Mouse (Mus musculus) heart, embryonic 14.5 days (tissue): ENCODE results near the gene Gimap7. TPM values are rescaled to one million over a fixed set of nuclear protein-coding genes. Genes with fewer than 3 reads are reported as not detected.

Experiments used
- ATAC-seq: fragments of 200-750 bp; cut with Nextera tagmentation; 2 replicates; pipeline ENCODE4 v1.8.0; 2017; ENCODE audit warnings: low read depth, moderate TSS enrichment; ENCODE audit not compliant: insufficient number of reproducible peaks, insufficient read depth, low FRiP score
- H3K27ac ChIP-seq, 2 experiments: fragments of 200-500 bp in 1 of 2; fragments of 300-500 bp in 1 of 2; sonication (generic) in 1 of 2; replicated peaks in 1 of 2; 2 replicates each; pipeline ENCODE4 v1.5.1; 2012 to 2014; ENCODE audit warnings: low read depth in 2 of 2, low read length in 2 of 2, control low read depth in 1 of 2, mild to moderate bottlenecking in 1 of 2, mixed read lengths in 1 of 2; ENCODE audit not compliant: control insufficient read depth in 1 of 2, insufficient read depth in 1 of 2
- H3K27me3 ChIP-seq: fragments of 300-500 bp; sonication (generic); 2 replicates; pipeline ENCODE4 v1.6.1; 2014; ENCODE audit warnings: mild to moderate bottlenecking, low read length, control low read depth; ENCODE audit not compliant: control insufficient read depth, insufficient read depth
- H3K36me3 ChIP-seq: fragments of 300-500 bp; sonication (generic); 2 replicates; pipeline ENCODE4 v1.6.1; 2014; ENCODE audit warnings: mild to moderate bottlenecking, control low read depth, low read length, mixed read lengths; ENCODE audit not compliant: control insufficient read depth, insufficient read depth
- H3K4me1 ChIP-seq, 2 experiments: fragments of 200-500 bp in 1 of 2; fragments of 300-500 bp in 1 of 2; sonication (generic) in 1 of 2; 2 replicates each; pipeline ENCODE4 v1.6.1; 2012 to 2014; ENCODE audit warnings: low read length in 2 of 2, control low read depth in 1 of 2, mixed read lengths in 1 of 2; ENCODE audit not compliant: control insufficient read depth in 2 of 2, insufficient read depth in 2 of 2
- H3K4me2 ChIP-seq: fragments of 300-500 bp; sonication (generic); 2 replicates; pipeline ENCODE4 v1.6.1; 2014; ENCODE audit warnings: mild to moderate bottlenecking, low read length
- H3K4me3 ChIP-seq, 2 experiments: fragments of 200-500 bp in 1 of 2; fragments of 300-500 bp in 1 of 2; sonication (generic) in 1 of 2; 2 replicates each; pipeline ENCODE4 v1.5.1; 2012 to 2014; ENCODE audit warnings: low read length in 2 of 2, mild to moderate bottlenecking in 2 of 2, control low read depth in 1 of 2, low read depth in 1 of 2, moderate library complexity in 1 of 2; ENCODE audit not compliant: control insufficient read depth in 1 of 2, insufficient read depth in 1 of 2
- H3K9ac ChIP-seq: fragments of 300-500 bp; sonication (generic); 2 replicates; pipeline ENCODE4 v1.6.1; 2014; ENCODE audit warnings: mild to moderate bottlenecking, low read length
- H3K9me3 ChIP-seq: fragments of 300-500 bp; sonication (generic); 2 replicates; pipeline ENCODE4 v1.6.1; 2016; ENCODE audit warnings: low read length, control low read depth; ENCODE audit not compliant: control insufficient read depth
- WGBS: fragments of 180-500 bp; shearing (Covaris S2); extraction: QIAGEN DNeasy Blood & Tissue Kit; methylation state at CpG from one replicate; pipeline ENCODE4 v1.1.7; 2014; 5-methylcytosine and 5-hydroxymethylcytosine counted together
- polyA plus RNA-seq: library from polyadenylated mRNA; unstranded; fragments of >200 nt; fragmentation: Nextera tagmentation; extraction: Ambion mirVana; gene quantifications from 2 replicates; pipeline ENCODE4 v1.2.1, GENCODE M21; 2014

Gimap7 gene
- polyA plus RNA-seq, 1 experiment from 2014 or later: not detected

GRCm38 (mm10) chr6:48684319-48684718, 34.1 kb upstream of the Gimap7 start, which contains the start of gene Gimap4:
Gimap4 (plus strand) TSS chr6:48684549.
- peak within 1 kb of the TSS in 1 of 2 experiments; percentile 13; a peak in 2 of 4 replicates for H3K4me3 ChIP-seq
- no peak for ATAC-seq
- peak within 1 kb of the TSS; percentile 40 to 73 for H3K27ac ChIP-seq
- H3K9me3 ChIP-seq: no peaks in the 10 kb centered on the region
- WGBS: 45% methylated on average over 5 of the region's 5 CpGs
- no peaks in the 10 kb centered on the region for H3K36me3 ChIP-seq
- H3K4me1 ChIP-seq: peaks cover 0 to 2% of the 10 kb centered on the region in 2 experiments; a peak in 1 of 4 replicates
- no peaks in the 10 kb centered on the region for H3K27me3 ChIP-seq
- H3K4me2 ChIP-seq: peak within 1 kb of the TSS; percentile 15
- peak within 1 kb of the TSS; percentile 41; the same call in 1 of the 2 replicates for H3K9ac ChIP-seq

GRCm38 (mm10) chr6:48684806-48685205, 33.6 kb upstream of the Gimap7 start:
- Histone ChIP-seq H3K9ac (peak overlapping the region; percentile 41; the same call in 1 of the 2 replicates), H3K27me3 (no peaks in the 10 kb centered on the region), H3K4me3 (peak overlapping the region in 1 of 2 experiments; percentile 13; a peak in 2 of 4 replicates), H3K4me1 (peaks cover 0 to 2% of the 10 kb centered on the region in 2 experiments; a peak in 1 of 4 replicates), H3K36me3 (no peaks in the 10 kb centered on the region), H3K4me2 (peak overlapping the region; percentile 15), H3K27ac (peak overlapping the region; percentile 40 to 73), H3K9me3 (no peaks in the 10 kb centered on the region)
- ATAC-seq: no peak
- 39% methylated on average over 4 of the region's 4 CpGs for WGBS

- Histone ChIP-seq H3K4me3 (peak overlapping the region in 1 of 2 experiments; percentile 13; a peak in 2 of 4 replicates), H3K4me1 (peaks cover 0 to 2% of the 10 kb centered on the region in 2 experiments; a peak in 1 of 4 replicates), H3K4me2 (peak overlapping the region; percentile 15), H3K36me3 (no peaks in the 10 kb centered on the region), H3K9me3 (no peaks in the 10 kb centered on the region), H3K27me3 (no peaks in the 10 kb centered on the region), H3K27ac (peak overlapping the region; percentile 40 to 73), H3K9ac (peak overlapping the region; percentile 41; the same call in 1 of the 2 replicates)
- 69% methylated on average over 2 of the region's 2 CpGs for WGBS
- no peak for ATAC-seq
These were observed 33.2 kb upstream of the Gimap7 start for GRCm38 (mm10) chr6:48685251-48685650.

DNA sequence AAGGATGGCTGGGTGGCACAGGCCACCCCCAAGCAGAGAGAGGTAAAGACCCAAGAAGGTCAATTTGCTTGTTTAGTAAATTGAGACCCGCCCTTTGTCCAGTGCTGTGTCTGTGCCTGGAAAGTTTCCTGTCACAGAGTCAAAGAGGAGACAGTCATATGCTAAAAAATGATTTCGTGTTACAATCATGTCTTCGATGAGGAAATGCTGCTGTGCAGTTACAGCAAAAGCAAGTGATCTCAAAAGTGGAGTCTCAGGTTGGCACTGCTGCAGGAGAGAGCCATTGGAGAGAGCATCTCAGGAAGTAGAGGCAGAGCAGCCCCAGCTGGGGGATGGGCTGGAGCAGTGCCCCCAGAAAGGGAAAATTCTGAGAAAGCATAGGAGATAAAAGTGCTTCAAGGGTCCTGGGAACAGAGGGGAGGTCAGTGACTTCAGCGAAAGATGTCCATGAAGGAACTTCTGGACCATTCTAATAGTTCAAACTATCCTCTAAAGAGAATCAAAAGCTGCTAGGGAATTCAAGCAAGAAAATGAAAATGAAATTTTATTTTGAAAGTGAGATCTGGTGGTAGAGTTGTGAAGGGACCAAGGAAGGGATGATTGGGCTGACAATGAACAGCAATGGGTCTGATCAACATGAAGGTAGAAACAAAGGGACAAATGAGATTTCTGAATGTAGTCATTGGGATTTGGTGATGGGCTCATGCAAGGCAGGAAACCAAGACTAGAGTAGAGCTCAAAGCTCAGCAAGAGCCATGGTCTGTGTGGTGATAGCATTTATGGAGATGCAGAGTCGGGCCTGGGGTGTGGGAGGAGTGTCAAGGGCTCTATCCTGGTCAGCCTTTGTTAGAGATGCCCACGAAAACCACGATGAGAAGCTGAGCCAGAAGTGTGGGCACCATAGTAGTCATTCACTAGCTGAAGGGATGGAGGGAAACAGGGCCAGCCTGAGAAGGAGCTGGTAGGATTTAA, 32.4 kb upstream of the Gimap7 start:
- WGBS: 76% methylated on average over 7 of the region's 7 CpGs
- H3K27ac ChIP-seq: peak overlapping the region; percentile 40 to 73
- H3K9ac ChIP-seq: no peak overlapping the region
- H3K9me3 ChIP-seq: no peaks in the 10 kb centered on the region
- ATAC-seq: no peak
- no peaks in the 10 kb centered on the region for H3K36me3 ChIP-seq
- H3K4me2 ChIP-seq: peak overlapping the region; percentile 15
- H3K27me3 ChIP-seq: no peaks in the 10 kb centered on the region
- H3K4me1 ChIP-seq: peaks cover 0 to 2% of the 10 kb centered on the region in 2 experiments; a peak in 1 of 4 replicates
- no peak overlapping the region for H3K4me3 ChIP-seq

- Histone ChIP-seq H3K9me3 (no peaks in the 10 kb centered on the region), H3K27ac (no peak overlapping the region), H3K4me3 (no peak overlapping the region), H3K9ac (no peak overlapping the region), H3K4me2 (peak overlapping the region; percentile 15; the same call in 1 of the 2 replicates), H3K27me3 (no peaks in the 10 kb centered on the region), H3K4me1 (peaks cover 0 to 2% of the 10 kb centered on the region in 2 experiments; a peak in 1 of 4 replicates), H3K36me3 (no peaks in the 10 kb centered on the region)
- WGBS: 75% methylated on average over 2 of the region's 2 CpGs
- no peak for ATAC-seq
These were observed 31.3 kb upstream of the Gimap7 start for GRCm38 (mm10) chr6:48687077-48687476.

- no peaks in the 10 kb centered on the region for H3K9me3 ChIP-seq
- no peak overlapping the region for H3K9ac ChIP-seq
- no peaks in the 10 kb centered on the region for H3K27me3 ChIP-seq
- no peak overlapping the region for H3K4me3 ChIP-seq
- H3K27ac ChIP-seq: no peak overlapping the region
- peaks cover 0 to 2% of the 10 kb centered on the region in 2 experiments; a peak in 1 of 4 replicates for H3K4me1 ChIP-seq
- no peaks in the 10 kb centered on the region for H3K36me3 ChIP-seq
- ATAC-seq: no peak
- H3K4me2 ChIP-seq: no peak overlapping the region
- 44% methylated on average over 2 of the region's 2 CpGs for WGBS
These were observed 29.1 kb upstream of the Gimap7 start for GRCm38 (mm10) chr6:48689320-48689719.

- no peak overlapping the region for H3K4me3 ChIP-seq
- 66% methylated on average over 6 of the region's 6 CpGs for WGBS
- no peaks in the 10 kb centered on the region for H3K9me3 ChIP-seq
- H3K36me3 ChIP-seq: no peaks in the 10 kb centered on the region
- no peaks in the 10 kb centered on the region for H3K4me1 ChIP-seq
- no peaks in the 10 kb centered on the region for H3K27me3 ChIP-seq
- no peak overlapping the region for H3K27ac ChIP-seq
- H3K9ac ChIP-seq: no peak overlapping the region
- H3K4me2 ChIP-seq: no peak overlapping the region
- ATAC-seq: no peak
These were observed 25.5 kb upstream of the Gimap7 start for GRCm38 (mm10) chr6:48692962-48693361.
